Mouse (Mus musculus) c-Kit-positive CD71-negative TER-119-negative erythroid progenitor cells, embryonic 14.5 days (primary cell): ENCODE measurements around the gene Scn4a.

Source experiments
- DNase-seq: peaks from one replicate; pipeline ENCODE4 v3.0.0-alpha.2; 2013; ENCODE audit warnings: low read depth

Scn4a gene

DNA sequence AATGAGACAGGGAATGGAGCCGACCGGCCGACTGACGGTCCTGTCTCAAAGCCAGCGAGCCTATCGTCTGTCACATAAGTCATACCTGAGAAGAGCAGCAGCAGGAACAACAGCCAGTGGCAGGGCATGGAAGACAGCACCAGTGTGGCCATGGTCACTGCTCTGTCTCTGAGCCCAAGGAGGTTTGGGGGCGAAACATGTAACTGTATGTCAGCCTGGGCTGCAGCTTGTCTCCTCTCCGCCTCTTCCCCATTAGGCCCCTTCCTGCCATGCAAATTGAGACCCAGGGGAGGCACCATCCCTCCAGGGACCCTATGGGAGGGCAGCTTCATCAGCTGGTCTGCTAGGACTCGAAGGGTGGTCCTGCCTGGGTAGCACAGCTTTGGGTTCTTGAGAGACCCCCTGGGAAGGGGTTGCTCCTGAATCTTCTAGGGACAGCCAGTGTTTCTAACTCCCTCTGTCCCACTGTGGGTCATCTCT lies 38.7 kb downstream of the Scn4a start, which contains the start of gene Cd79b:
Gene Cd79b, minus strand, starts transcription at position 430 of the 480 bp plus-strand sequence.
- DNase-seq: no peak

- DNase-seq: no peak
Measured at GRCm38 (mm10) chr11:106313533-106313932, 39.6 kb downstream of the Scn4a start.

GRCm38 (mm10) chr11:106310123-106310522 lies 43.0 kb downstream of the Scn4a start:
- no peak for DNase-seq

DNA sequence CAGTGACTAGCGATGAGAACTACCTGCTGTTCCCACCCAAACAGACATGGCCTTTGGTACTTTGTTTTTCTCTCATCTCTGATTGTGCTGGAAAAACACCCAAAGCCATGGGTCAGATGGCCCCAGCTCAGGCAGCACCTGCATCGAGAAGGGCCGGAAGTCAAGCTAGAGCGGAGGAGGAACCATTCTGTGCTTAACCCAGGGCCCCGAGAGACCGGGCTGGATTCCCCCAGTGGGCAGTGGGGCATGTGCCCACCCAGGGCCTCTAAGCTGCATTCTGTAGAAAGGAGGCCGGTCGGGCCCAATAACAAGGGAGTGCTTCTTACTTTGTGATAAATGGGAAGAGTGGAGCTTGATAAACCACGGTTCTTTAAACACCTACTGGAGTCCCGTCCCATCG lies 44.9 kb downstream of the Scn4a start:
- DNase-seq: no peak

DNA sequence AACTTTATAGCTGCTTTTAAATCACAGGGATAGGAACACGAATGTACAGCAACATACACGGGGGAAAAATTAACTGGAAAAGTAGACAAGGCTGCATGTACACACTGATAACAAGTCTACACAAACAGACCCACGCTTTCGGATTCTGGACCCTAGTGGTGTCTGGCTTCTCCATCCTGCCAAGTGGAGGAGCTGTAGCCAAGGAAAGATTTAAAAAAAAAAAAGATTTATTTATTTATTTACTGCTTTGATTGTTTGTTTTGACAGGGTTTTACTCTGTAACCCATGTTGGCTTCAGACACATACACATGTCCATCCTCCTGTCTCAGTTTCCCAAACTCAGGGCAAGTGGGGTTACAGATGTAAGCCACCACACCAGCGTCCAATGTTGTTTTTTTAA lies 45.7 kb downstream of the Scn4a start:
- no peak for DNase-seq

DNA sequence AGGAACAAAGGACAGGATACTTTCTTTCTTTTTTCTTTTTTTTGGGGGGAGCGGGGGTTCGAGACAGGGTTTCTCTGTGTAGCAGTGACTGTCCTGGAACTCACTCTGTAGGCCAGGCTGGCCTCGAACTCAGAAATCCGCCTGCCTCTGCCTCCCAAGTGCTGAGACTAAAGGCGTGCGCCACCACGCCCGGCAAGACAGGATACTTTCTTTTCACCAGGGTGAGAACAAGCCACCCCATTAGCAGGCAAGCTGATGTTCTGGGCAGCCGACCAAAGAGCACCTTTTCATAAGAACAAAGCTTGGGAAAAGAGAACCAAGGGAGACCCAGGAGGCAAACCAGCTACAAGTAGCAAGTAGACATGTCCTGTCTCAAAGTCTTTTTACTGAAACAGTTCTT lies 46.3 kb downstream of the Scn4a start:
- DNase-seq: no peak

- no peak for DNase-seq
Measured at GRCm38 (mm10) chr11:106306065-106306385, 47.1 kb downstream of the Scn4a start.

DNA sequence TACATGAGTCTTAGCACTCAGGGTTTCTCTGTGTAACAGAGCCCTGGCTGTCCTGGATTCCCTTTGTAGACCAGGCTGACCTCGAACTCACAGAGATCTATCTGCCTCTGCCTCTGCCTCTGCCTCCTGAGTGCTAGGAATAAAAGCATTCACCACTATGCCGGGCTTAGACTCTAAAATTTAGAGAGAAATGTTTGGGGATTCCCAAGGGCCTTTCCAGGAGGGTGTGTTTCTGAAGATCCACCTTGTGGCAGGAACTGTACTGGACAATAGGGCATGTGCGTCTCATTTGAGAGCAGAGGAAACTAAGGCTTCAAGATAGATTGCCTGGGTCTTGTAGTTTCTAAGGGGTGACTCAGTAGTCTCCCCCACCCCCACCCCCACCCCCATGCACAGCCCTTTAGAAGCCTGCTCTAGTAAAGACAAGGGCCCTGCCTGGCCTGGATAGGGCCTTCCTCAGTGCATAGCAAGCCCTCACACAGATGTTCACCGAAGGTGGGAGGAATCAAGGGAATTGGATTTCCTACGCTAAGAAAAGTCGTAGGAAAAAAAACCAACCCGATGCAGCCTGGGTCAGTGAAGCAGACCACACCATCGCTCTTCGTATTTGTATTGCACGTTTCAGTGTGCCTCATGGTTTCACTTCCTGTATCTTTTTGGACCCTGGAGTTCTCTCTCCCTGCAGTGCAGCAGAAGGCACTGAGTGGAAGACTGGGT lies 47.6 kb downstream of the Scn4a start:
- DNase-seq: no peak

- peak; percentile 66 for DNase-seq
Measured at GRCm38 (mm10) chr11:106302634-106303033, 50.5 kb downstream of the Scn4a start.

DNA sequence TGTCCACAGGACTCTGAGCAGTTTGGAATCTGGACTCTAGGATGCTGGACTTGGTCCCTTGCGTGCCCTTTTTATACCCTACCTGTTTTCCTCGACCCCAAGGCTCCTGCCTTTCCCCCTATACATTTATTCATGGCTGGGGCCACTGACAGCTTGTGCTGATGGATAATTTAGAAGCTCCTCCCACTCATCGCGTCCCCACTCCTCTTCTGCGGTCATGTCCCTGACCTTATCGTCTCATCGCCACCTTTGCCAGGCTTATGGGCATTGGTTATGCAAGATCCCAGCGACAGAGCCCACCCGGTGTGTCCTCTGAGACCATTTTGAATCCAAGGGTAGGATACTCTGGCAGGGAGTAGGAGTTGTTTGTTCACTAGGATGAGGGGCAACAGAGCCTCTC lies 51.3 kb downstream of the Scn4a start, which contains the start of gene Gh:
Gene Gh, minus strand, starts transcription at position 101 of the 400 bp plus-strand sequence.
- DNase-seq: no peak

DNA sequence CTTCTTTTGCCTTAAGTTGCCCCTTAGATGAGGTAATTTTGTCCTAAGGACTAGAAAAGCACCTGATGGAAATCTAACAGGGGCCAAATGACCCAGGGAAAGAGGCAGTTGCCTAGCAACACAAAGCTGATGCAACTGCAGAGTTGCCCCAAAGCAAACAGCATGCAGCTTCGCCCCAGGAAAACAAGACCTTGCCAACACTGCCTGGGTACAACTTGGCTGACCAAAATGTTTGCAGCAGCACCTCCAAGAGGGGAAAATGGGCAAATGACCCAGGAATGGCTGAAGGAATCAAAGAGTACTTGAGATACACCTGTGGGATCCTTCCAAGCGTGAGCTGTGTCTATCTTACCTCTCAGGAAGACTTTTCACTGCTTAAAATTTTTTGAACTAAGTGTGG lies 61.2 kb downstream of the Scn4a start:
- no peak for DNase-seq

DNA sequence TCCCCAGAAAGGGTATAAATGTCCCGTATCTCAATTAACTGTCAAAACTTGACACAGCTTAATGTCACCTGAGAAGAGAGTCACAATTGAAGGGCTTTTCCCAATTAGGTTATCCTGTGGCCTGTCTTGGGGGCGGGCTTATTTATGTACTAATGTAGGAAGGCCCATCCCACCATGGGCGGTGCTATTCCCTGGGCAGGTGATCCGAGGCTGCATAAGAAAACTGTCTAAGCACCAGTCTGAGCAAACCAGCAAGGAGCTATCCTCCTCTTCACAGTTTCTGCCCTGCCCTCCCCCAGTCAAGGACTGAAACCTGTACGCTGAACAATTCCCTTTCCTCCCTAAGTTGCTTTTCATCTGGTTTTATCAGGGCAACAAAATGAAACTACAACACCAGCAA lies 62.7 kb downstream of the Scn4a start:
- no peak for DNase-seq

DNA sequence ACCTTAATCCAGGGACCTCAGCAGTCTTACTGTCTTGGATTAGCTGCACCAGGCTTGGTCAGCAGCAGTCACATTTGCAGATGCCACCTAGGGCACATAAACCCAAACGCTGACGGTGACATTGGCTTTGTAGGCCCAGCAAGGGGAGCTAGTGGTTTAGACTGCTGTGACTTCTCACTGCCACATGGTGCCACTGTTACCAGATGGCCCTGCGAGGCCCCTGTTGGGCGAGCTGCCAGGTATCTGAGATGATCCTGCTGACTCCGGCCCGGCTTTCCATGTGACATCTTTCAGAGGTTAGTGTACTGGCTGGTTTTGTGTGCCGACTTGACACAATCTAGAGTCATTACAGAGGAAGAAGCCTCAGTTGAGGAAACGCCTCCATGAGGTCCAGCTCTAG lies 63.7 kb downstream of the Scn4a start:
- DNase-seq: no peak

DNA sequence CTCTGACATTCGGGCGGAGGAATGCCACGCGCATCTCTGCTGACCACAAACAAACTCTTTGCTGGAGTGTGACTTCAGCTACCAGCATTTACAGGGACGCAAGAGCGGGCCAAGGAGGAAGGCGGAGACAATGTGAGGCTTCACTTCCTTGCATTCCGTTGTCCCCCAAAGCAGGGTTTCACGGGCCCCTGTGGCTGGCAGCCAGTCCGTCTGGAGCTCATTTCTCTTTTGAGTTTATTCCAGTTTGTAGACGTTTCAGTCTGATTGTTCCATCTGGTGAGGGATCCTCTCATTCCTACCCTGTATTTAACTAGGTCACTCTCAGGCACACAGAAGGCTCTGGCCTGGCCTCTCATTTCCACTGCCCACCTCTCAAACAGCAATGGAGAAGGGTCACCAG lies 66.1 kb downstream of the Scn4a start:
- DNase-seq: no peak

DNA sequence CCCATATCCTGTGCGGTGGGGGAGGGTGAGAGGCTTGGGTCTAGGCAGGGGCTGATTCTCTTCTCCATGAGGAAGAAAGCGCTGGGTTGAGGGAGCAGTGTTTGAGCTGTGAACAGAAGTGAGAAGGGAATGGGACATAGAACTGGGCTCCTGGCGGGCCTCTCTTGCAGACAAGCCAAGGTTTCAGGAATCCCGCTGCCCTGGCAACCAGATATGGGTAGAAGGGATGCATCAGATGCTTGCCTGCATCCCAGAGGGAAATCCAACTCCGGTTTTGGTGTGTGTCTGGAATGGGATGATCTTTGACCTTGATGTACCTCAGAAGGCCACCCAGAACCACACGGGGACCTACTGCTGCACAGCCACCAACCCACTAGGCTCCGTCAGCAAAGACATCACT lies 66.9 kb downstream of the Scn4a start:
- DNase-seq: no peak

- DNase-seq: no peak
Measured at GRCm38 (mm10) chr11:106284126-106284525, 69.0 kb downstream of the Scn4a start.

GRCm38 (mm10) chr11:106283371-106283770 lies 69.7 kb downstream of the Scn4a start:
- DNase-seq: no peak

DNA sequence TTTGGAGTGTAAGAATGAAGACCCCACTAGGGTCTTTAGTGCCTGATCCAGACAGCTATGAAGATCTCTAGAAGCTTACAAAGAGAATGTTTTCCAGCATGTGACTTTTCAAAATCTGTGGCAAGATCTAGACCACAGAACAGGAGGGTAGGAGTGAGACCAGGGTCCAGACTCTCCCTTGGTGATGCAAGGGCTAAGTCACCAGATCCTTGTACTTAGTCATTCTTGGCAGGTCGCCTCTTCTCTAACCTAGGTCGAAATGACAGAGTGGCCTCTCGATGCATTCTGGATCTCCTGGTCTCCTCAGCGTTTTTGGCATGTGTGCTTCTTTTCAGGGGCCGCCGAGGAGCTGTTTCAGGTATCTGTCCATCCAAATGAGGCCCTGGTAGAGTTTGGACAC lies 70.6 kb downstream of the Scn4a start:
- DNase-seq: no peak

- peak; percentile 94 for DNase-seq
Measured at GRCm38 (mm10) chr11:106276454-106276853, 76.6 kb downstream of the Scn4a start, which contains the start of gene Tcam1. TSS of gene Tcam1 (plus strand) at chr11:106276672.

GRCm38 (mm10) chr11:106274971-106275411 lies 78.1 kb downstream of the Scn4a start:
- no peak for DNase-seq

GRCm38 (mm10) chr11:106274374-106274773 lies 78.7 kb downstream of the Scn4a start:
- no peak for DNase-seq

- no peak for DNase-seq
Measured at GRCm38 (mm10) chr11:106273811-106274210, 79.3 kb downstream of the Scn4a start.

GRCm38 (mm10) chr11:106273311-106273684 lies 79.8 kb downstream of the Scn4a start:
- DNase-seq: no peak

DNA sequence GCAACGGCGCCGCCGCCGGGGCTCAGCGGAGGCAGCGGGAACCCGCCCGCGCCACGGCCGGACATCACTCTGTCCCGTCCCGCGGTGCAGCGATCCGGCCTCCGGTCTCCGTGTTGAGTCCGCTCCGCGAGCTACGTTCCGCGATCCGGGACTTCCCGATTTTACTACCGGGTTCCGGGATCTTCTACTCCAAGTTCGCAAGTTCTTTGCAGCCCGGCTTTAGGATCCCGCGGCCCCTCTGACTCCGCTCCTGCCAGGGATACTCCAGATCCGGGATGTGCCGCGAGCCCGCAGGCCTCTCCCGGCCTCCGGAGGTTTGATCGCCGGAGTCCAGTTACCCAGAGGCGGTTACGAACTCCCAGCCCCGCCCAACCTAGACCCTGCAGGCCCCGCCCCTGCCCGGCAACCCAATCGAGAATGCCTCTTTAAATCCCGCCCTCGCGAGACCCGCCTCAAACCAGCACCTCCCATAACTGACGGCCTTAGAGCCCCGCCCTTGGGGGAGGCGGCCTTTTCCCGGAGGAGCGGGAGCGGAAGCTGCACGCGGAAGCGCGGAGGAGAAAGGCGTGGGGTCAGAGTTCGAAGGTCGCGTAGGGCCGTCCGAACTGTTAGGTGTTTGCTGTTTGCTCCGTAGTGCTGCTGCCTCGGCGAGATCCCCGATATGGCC lies 80.3 kb downstream of the Scn4a start, which contains the start of gene Smarcd2:
Gene Smarcd2, minus strand, starts transcription at position 329 of the 667 bp plus-strand sequence.
- DNase-seq: peak; percentile 97
